Mouse (Mus musculus) neural tube, embryonic 10.5 days (tissue): Measurements from ENCODE around the gene Atxn7.

Source experiments
- DNase-seq: peaks from one replicate; pipeline ENCODE4 v3.0.0-alpha.2; 2017; ENCODE audit warnings: low spot score; ENCODE audit errors: extremely low spot score

Gene Atxn7

GRCm38 (mm10) chr14:14063382-14063781 is 102.1 kb downstream of the Atxn7 start:
- DNase-seq = no peak

- no peak for DNase-seq
Observed at GRCm38 (mm10) chr14:14064486-14065141, 103.4 kb downstream of the Atxn7 start.

GRCm38 (mm10) chr14:14065142-14065498 is 103.9 kb downstream of the Atxn7 start:
- DNase-seq = no peak

- no peak for DNase-seq
Observed at GRCm38 (mm10) chr14:14066241-14066640, 105.0 kb downstream of the Atxn7 start.

- DNase-seq = no peak
Observed at GRCm38 (mm10) chr14:14067648-14068472, 106.6 kb downstream of the Atxn7 start.

- DNase-seq = no peak
Observed at GRCm38 (mm10) chr14:14068553-14068952, 107.3 kb downstream of the Atxn7 start.

- DNase-seq = peak; percentile 30
Observed at GRCm38 (mm10) chr14:14070541-14071315, 109.5 kb downstream of the Atxn7 start.

GRCm38 (mm10) chr14:14071456-14071855 is 110.2 kb downstream of the Atxn7 start:
- no peak for DNase-seq

GRCm38 (mm10) chr14:14080604-14081194 is 119.5 kb downstream of the Atxn7 start:
- no peak for DNase-seq

- DNase-seq = no peak
Observed at GRCm38 (mm10) chr14:14083811-14084210, 122.6 kb downstream of the Atxn7 start.

- DNase-seq = no peak
Observed at GRCm38 (mm10) chr14:14086711-14087263, 125.5 kb downstream of the Atxn7 start.

GRCm38 (mm10) chr14:14087348-14087747 is 126.1 kb downstream of the Atxn7 start:
- DNase-seq = no peak

- DNase-seq = no peak
Observed at GRCm38 (mm10) chr14:14088016-14088791, 127.0 kb downstream of the Atxn7 start.

GRCm38 (mm10) chr14:14090571-14090970 is 129.3 kb downstream of the Atxn7 start:
- DNase-seq = no peak

GRCm38 (mm10) chr14:14098330-14098980 is 137.2 kb downstream of the Atxn7 start:
- DNase-seq = peak; percentile 89

GRCm38 (mm10) chr14:14100773-14101280 is 139.6 kb downstream of the Atxn7 start:
- DNase-seq = no peak

- DNase-seq = no peak
Observed at GRCm38 (mm10) chr14:14101296-14101695, 140.1 kb downstream of the Atxn7 start.

GRCm38 (mm10) chr14:14104213-14104929 is 143.1 kb downstream of the Atxn7 start:
- no peak for DNase-seq

- no peak for DNase-seq
Observed at GRCm38 (mm10) chr14:14104930-14105318, 143.7 kb downstream of the Atxn7 start.
